Mouse (Mus musculus) G1E (cell line): ENCODE measurements around the gene 4930469K13Rik.

Experiments used
- CTCF ChIP-seq: IDR thresholded peaks from 2 replicates; pipeline ENCODE4 v1.5.1; 2012; ENCODE audit warnings: low read depth, low read length, inconsistent platforms, mixed read lengths
- GATA1 ChIP-seq: IDR thresholded peaks from 2 replicates; pipeline ENCODE4 v1.6.1; 2012; ENCODE audit warnings: borderline replicate concordance, low read length, inconsistent platforms, mixed read lengths
- GATA2 ChIP-seq: IDR thresholded peaks from 2 replicates; pipeline ENCODE4 v1.6.1; 2012; ENCODE audit warnings: low read depth, low read length, inconsistent platforms, borderline replicate concordance
- POLR2AphosphoS5 ChIP-seq: IDR thresholded peaks from 2 replicates; pipeline ENCODE4 v1.6.1; 2012; ENCODE audit warnings: low read depth, low read length, inconsistent platforms; ENCODE audit not compliant: insufficient replicate concordance

DNA sequence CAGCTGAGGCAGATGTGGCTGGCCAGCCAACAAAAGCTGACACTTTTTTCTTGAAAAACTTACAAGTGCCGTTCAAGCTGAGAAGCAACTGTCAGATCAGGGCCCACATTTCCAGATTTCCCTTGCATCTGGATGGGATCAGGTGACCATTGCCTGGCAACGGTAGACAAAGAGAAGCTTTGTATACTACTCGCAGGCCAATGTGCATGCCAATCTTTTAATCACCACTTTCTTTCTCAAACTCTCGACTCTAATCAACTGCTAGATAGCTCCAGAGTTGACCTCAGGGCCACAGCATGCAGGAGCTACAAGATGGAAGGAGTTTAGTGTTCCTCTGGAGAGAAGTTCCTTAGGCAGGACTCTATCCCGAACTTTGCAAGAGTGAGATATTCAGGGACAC is 147.2 kb downstream of the 4930469K13Rik start:
- TF ChIP-seq CTCF, result no peak
- TF ChIP-seq POLR2AphosphoS5, result no peak
- no peak for TF ChIP-seq GATA1
- no peak for TF ChIP-seq GATA2
